In the genomic region with DNA sequence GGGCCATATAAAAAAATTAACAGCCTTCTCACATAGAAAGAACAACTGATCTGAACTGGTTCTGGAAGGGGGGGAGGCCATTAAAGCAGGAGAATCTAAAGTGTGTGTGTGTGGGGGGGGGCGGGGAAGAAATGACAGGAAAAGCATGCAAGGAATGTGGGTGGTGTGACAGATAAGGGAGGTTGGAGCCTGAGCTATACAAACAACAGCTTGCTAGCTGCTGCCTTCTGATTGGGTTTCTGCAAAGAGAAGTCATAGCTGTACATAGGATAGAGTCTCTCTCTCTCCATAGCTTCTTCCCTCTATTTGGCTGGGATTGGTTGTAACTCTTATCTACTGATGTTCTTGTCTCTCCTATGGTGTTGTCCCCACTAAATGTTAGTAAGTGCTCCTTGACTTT, we compare ENCODE assay signal across 15 mouse cellular contexts. TPM values are rescaled to one million over a fixed set of nuclear protein-coding genes. Genes with fewer than 3 reads are reported as not detected.
DNase-seq lines count a peak whose midpoint lies in the region; ATAC-seq lines count a peak whose summit lies in the region.
"Had no signal": no experiment of that assay in that cellular context is flagged by ENCODE, and none has a peak within 500 bp of the region (broad histone marks: within the 10 kb centered on the region; RNA-seq: fewer than 3 reads in every experiment).

No protein-coding gene starts in this region.

- no peaks in the 10 kb centered on the region for H3K9me3 ChIP-seq in heart, embryonic 16.5 days (replicated peaks; ENCODE audit: control insufficient read depth, low read length)
- H3K9me3 ChIP-seq in liver, embryonic 11.5 days (ENCODE audit: control insufficient read depth, low read length) = no peaks in the 10 kb centered on the region
- H3K9me3 ChIP-seq in liver, embryonic 15.5 days (replicated peaks) = no peaks in the 10 kb centered on the region
- no peaks in the 10 kb centered on the region for H3K9me3 ChIP-seq in forebrain, embryonic 16.5 days (ENCODE audit: control insufficient read depth, low read length)
- H3K9me3 ChIP-seq: forebrain, embryonic 15.5 days had no signal

- intact Hi-C loops in heart, postnatal 10 days (cut with DNase I) = no loop called here

- no peak overlapping the region for H3K4me2 ChIP-seq in heart, embryonic 16.5 days (ENCODE audit: low read depth, low read length)
- no peak overlapping the region for H3K4me2 ChIP-seq in liver, embryonic 11.5 days
- H3K4me2 ChIP-seq in liver, embryonic 15.5 days = no peak overlapping the region
- H3K4me2 ChIP-seq in forebrain, embryonic 16.5 days (ENCODE audit: low read length) = no peak overlapping the region
- H3K4me2 ChIP-seq: forebrain, embryonic 15.5 days had no signal

- ATAC-seq in heart, embryonic 16.5 days (replicated peaks; ENCODE audit: extremely low read depth, insufficient read depth, low FRiP score) = no peak
- peak; percentile 76 for ATAC-seq in liver, embryonic 11.5 days (replicated peaks; ENCODE audit: low FRiP score)
- peak; percentile 34; the same call in 1 of the 2 replicates for ATAC-seq in liver, embryonic 15.5 days (ENCODE audit: insufficient read depth)
- ATAC-seq in forebrain, embryonic 16.5 days = no peak
- ATAC-seq: forebrain, embryonic 15.5 days had no signal

- H3K9ac ChIP-seq in heart, embryonic 16.5 days (ENCODE audit: low read length) = no peak overlapping the region
- no peak overlapping the region for H3K9ac ChIP-seq in liver, embryonic 11.5 days (ENCODE audit: low read depth, low read length)
- H3K9ac ChIP-seq in liver, embryonic 15.5 days = no peak overlapping the region
- no peak overlapping the region for H3K9ac ChIP-seq in forebrain, embryonic 16.5 days (replicated peaks; ENCODE audit: low read depth, low read length)
- H3K9ac ChIP-seq: forebrain, embryonic 15.5 days had no signal

- DNase-seq in heart, postnatal 10 days = no peak
- no peak for DNase-seq in liver, embryonic 11.5 days (ENCODE audit: low spot score)
- DNase-seq in liver (no peak), ZHBTc4 (ENCODE audit: low read depth, low spot score) (peak; percentile 7)
- no peak for DNase-seq in frontal cortex, postnatal 10 days (ENCODE audit: low spot score in 2 of 2)
- DNase-seq: cerebellum, adult 11 months; cerebellum, postnatal 25 days; midbrain, embryonic 14.5 days; retina, postnatal 1 day; thymus, postnatal 25 days had no signal

- H3K27me3 ChIP-seq in heart, embryonic 16.5 days (ENCODE audit: control insufficient read depth, insufficient read depth, low read length) = no peaks in the 10 kb centered on the region
- H3K27me3 ChIP-seq in liver, embryonic 11.5 days (replicated peaks; ENCODE audit: control insufficient read depth, insufficient read depth, low read length) = 0 out of 2 replicates have a peak, but pooled peaks cover 2% of the 10 kb centered on the region
- no peaks in the 10 kb centered on the region; the same call in 1 of the 2 replicates for H3K27me3 ChIP-seq in liver, embryonic 15.5 days
- no peaks in the 10 kb centered on the region for H3K27me3 ChIP-seq in forebrain, embryonic 16.5 days (replicated peaks; ENCODE audit: control insufficient read depth, insufficient read depth, low read length)
- H3K27me3 ChIP-seq: forebrain, embryonic 15.5 days had no signal

- 20% methylated on average over 1 of the region's 1 CpGs for WGBS in heart, embryonic 16.5 days
- 33% methylated on average over 1 of the region's 1 CpGs for WGBS in liver, embryonic 11.5 days
- WGBS in liver, embryonic 15.5 days (ENCODE audit: insufficient replicate concordance) = 0% methylated on average over 1 of the region's 1 CpGs
- 80% methylated on average over 1 of the region's 1 CpGs for WGBS in forebrain, embryonic 16.5 days

- H3K27ac ChIP-seq in heart, embryonic 16.5 days (ENCODE audit: low read length) = peak overlapping the region; percentile 35
- no peak overlapping the region for H3K27ac ChIP-seq in liver, embryonic 11.5 days (ENCODE audit: low read depth, low read length)
- H3K27ac ChIP-seq in liver, embryonic 15.5 days (replicated peaks) = no peak overlapping the region
- no peak overlapping the region for H3K27ac ChIP-seq in forebrain, embryonic 16.5 days (ENCODE audit: low read length)
- H3K27ac ChIP-seq: forebrain, embryonic 15.5 days had no signal

- H3K4me3 ChIP-seq in heart, embryonic 16.5 days (ENCODE audit: low read length) = no peak overlapping the region
- no peak overlapping the region for H3K4me3 ChIP-seq in liver, embryonic 11.5 days (ENCODE audit: low read depth, low read length)
- H3K4me3 ChIP-seq in liver, embryonic 15.5 days (replicated peaks) = no peak overlapping the region
- no peak overlapping the region for H3K4me3 ChIP-seq in forebrain, embryonic 16.5 days (replicated peaks; ENCODE audit: low read length)
- H3K4me3 ChIP-seq: erythroblast, embryonic 14.5 days; forebrain, embryonic 15.5 days had no signal

- H3K4me1 ChIP-seq in heart, embryonic 16.5 days (ENCODE audit: control insufficient read depth, insufficient read depth, low read length) = peaks cover 4% of the 10 kb centered on the region
- H3K4me1 ChIP-seq in liver, embryonic 11.5 days (replicated peaks; ENCODE audit: control insufficient read depth, insufficient read depth, low read length) = no peaks in the 10 kb centered on the region
- H3K4me1 ChIP-seq in liver, embryonic 15.5 days (replicated peaks) = no peaks in the 10 kb centered on the region
- no peaks in the 10 kb centered on the region; the same call in none of the 2 replicates for H3K4me1 ChIP-seq in forebrain, embryonic 16.5 days (replicated peaks; ENCODE audit: control insufficient read depth, insufficient read depth, low read length)
- H3K4me1 ChIP-seq: forebrain, embryonic 15.5 days had no signal

- no peaks in the 10 kb centered on the region for H3K36me3 ChIP-seq in heart, embryonic 16.5 days (ENCODE audit: control insufficient read depth, insufficient read depth)
- H3K36me3 ChIP-seq in liver, embryonic 11.5 days (ENCODE audit: control insufficient read depth, insufficient read depth, low read length) = no peaks in the 10 kb centered on the region
- H3K36me3 ChIP-seq in liver, embryonic 15.5 days (replicated peaks) = no peaks in the 10 kb centered on the region
- no peaks in the 10 kb centered on the region for H3K36me3 ChIP-seq in forebrain, embryonic 16.5 days (ENCODE audit: control insufficient read depth, insufficient read depth)
- H3K36me3 ChIP-seq: forebrain, embryonic 15.5 days had no signal

RNA-seq across cellular contexts. Expression of a gene that starts 2.2 kb away (rescaled TPM):
- polyA plus RNA-seq in heart, embryonic 16.5 days (2015; fragmentation: Nextera tagmentation; extraction: Ambion mirVana) = 0.54 and 0.58 TPM in 2 replicates
- total RNA-seq in heart, postnatal 10 days (2021) = 1 to 10 TPM; 1.8 to 2.3 TPM
- 0.83 and 1.1 TPM in 2 replicates for polyA plus RNA-seq in liver, embryonic 11.5 days (2014; fragmentation: Nextera tagmentation; extraction: Ambion mirVana)
- 0.79 and 1.0 TPM in 2 replicates for polyA plus RNA-seq in liver, embryonic 15.5 days (2015; fragmentation: Nextera tagmentation; extraction: Ambion mirVana)
- polyA plus RNA-seq in forebrain, embryonic 16.5 days (2015; fragmentation: Nextera tagmentation; extraction: Ambion mirVana) = 0.13 and 0.53 TPM in 2 replicates
- polyA plus RNA-seq: erythroblast, embryonic 14.5 days had no signal

RNA-seq across cellular contexts. Expression of a gene that starts 49.9 kb away (rescaled TPM):
- polyA plus RNA-seq in heart, embryonic 16.5 days (2015; fragmentation: Nextera tagmentation; extraction: Ambion mirVana) = 42.8 and 53.0 TPM in 2 replicates
- 10 to 100 TPM; 15.4 to 23.1 TPM for total RNA-seq in heart, postnatal 10 days (2021)
- polyA plus RNA-seq in liver, embryonic 11.5 days (2014; fragmentation: Nextera tagmentation; extraction: Ambion mirVana) = 25.2 and 25.9 TPM in 2 replicates
- polyA plus RNA-seq in liver, embryonic 15.5 days (2015; fragmentation: Nextera tagmentation; extraction: Ambion mirVana) = 5.5 and 6.6 TPM in 2 replicates
- polyA plus RNA-seq in forebrain, embryonic 16.5 days (2015; fragmentation: Nextera tagmentation; extraction: Ambion mirVana) = 10.6 and 12.9 TPM in 2 replicates

Comparison
In these comparisons a context has a peak if more than half of its experiments do, and no peak if none do; other contexts are left out.
1. ATAC-seq: peak in liver, embryonic 11.5 days (single experiment) and liver, embryonic 15.5 days (single experiment); none in heart, embryonic 16.5 days (single experiment) and forebrain, embryonic 16.5 days (single experiment).